Mouse (Mus musculus): ENCODE results near the gene Prkag2.
"Not testable (repeated sequence)": the region's sequence is repeated elsewhere in the genome, so short reads cannot be mapped to it uniquely, and the experiment has no call there.

The Prkag2 gene

GRCm38 (mm10) chr5:25087064-25087463 lies 13.4 kb downstream of the Prkag2 start:
- DNase-seq (ENCODE audit: low read depth, low spot score), result no peak

- no peak for DNase-seq (ENCODE audit: low read depth, low spot score)
Observed at GRCm38 (mm10) chr5:25086234-25086633, 14.2 kb downstream of the Prkag2 start.

DNA sequence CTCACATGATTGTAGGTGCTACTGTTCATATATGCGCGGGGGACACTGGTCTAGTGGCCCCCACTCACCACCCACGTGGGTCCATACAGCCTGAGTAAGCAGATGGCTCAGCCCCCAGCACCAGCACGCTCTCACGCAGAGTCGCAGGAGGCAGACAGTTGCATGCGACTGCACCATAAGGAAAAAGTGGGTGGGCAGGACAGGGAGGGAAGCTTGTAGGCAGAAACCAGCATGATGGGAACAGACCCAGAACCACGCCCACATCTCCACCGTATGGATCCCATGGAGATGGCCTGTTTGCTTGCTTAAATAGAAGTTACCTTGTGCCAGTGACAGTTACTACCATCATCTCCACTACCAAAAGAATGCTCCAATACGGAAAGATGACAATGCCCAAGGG lies 15.3 kb downstream of the Prkag2 start:
- DNase-seq (ENCODE audit: low read depth, low spot score), result no peak

DNA sequence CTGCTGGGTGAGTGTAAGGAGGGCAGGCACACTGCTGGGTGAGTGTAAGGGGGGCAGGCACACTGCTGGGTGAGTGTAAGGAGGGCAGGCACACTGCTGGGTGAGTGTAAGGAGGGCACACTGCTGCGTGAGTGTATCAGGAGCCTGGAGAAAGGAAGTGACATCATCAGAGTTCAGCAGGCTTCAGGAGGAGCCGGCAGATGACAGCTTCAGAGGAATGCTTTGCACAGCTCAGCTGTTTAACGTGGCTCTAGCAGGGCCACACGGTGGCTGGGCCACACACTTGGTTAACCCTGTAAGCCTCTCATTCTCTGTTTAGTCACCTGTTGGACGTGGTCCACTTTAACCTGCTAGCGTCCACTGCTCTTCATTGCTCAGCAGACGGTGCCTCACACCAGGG lies 16.6 kb downstream of the Prkag2 start:
- no peak for DNase-seq (ENCODE audit: low read depth, low spot score)

DNA sequence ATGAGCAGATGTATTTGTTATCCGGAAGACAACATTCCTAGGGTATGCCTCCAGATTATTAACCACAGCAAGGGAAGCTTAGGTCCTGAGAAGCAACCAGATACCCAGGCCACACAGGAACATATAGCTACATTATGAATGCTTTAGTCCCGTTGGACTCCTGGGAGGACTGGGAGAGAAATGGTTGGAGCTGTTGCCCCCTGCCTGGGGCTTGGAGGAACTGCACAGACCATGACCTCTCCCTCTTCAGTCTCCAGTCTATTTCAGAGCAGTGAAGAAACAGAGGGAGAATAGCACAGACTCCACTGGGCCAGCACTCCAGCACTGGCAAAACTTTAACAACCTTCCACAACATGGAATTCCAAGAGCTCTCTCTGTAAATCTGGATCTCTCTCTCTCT lies 17.9 kb downstream of the Prkag2 start:
- DNase-seq (ENCODE audit: low read depth, low spot score), result no peak

DNA sequence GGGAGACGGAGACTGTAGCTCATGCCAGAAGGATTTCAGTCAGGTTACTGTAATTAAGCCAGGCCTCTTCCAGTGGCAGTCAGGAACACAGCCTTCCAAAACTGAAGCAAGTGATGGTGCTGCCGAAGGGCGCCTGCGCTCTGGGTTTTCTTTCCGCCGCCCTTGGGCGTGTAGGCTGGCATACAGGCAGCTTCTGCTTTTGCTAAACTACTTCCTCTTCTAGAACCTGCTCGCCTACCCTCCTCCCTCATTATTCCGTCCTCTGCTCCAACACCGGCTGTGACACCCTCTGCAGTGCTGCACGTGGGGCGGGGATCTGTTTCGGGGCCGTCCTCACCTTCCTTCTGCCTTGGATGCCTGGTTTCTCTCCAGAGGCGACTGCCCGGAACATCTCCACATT lies 18.9 kb downstream of the Prkag2 start:
- DNase-seq (ENCODE audit: low read depth, low spot score), result no peak

DNA sequence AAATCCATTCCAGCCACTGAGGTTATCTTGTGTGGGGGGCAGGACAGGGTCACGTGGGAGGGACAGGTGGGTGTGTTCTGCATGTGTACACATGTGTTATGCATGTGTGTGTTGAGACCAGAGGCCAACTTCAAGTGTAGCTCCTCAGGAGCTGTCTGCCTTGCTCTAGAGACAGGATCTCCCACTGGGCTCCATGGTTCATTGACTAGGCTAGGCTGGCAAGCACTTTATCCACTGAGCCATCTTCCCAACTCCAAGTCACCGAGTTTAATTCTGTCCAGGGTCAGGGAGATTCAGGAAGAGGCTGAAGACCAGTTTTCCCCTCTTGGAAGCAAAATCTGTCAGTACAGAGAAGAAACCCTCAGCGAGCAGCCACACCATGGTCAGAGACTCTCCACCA lies 19.4 kb downstream of the Prkag2 start:
- no peak for DNase-seq (ENCODE audit: low read depth, low spot score)

DNA sequence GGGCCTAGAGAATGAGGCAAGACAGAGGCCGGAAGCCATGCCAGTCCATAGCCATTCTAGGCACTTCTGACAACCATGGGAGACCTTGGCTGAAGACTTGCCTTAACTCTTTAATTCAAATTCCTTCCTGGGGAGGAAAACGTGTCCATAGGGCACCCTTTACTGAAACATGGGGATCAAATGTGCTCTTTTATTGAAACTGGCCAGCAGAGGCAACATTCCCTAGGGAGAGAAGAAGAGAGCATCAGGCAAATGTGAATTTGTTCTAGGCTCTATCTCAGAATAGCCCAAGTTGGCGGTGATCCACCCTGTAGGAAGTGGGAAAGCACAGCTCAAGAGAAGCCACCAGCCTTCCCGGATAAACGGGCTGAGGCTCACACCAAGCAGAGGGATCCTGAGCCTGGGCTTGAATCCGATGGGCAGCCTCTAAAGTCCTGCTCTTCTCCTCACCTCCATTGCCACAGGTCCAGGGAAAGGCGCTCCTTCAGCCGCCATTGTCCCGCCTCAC lies 19.9 kb downstream of the Prkag2 start:
- DNase-seq (ENCODE audit: low read depth, low spot score), result no peak

- DNase-seq (ENCODE audit: low read depth, low spot score), result no peak
Observed at GRCm38 (mm10) chr5:25079766-25080265, 20.6 kb downstream of the Prkag2 start.

DNA sequence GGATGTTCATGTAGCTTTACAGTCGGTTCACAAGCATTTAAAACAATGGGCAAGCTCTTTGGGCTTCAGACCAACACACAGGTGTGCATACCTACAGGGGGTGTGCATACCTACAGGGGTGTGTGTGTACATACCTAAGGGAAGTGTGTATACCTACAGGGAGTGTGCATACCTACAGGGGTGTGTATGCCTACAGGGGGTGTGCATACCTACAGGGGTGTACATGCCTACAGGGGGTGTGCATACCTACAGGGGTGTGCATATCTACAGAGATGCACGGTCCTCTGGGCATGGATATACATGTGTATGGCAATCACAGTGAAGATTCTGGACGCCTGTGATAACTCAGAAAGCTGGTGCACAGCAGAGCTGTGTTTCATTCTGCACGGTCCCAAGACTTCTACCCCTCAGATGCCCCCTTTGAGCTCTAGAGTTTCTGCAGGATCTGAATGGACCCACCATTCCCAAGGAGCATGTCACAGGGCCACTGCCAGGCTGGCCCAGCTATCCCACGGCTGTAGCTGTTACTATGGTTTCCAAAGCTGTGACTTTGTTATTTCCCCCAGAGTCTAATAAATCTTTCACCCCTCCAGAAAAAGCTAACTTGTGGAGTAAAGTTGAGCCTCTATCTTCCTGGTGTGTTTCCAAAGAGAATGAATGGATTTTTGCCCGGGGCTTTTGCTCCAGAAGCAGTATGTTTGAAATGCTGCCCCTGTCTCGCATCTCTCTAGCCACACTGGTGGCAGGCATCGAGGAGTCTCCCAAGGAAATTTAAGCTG lies 22.4 kb downstream of the Prkag2 start:
- DNase-seq (ENCODE audit: low read depth, low spot score), result no peak

DNA sequence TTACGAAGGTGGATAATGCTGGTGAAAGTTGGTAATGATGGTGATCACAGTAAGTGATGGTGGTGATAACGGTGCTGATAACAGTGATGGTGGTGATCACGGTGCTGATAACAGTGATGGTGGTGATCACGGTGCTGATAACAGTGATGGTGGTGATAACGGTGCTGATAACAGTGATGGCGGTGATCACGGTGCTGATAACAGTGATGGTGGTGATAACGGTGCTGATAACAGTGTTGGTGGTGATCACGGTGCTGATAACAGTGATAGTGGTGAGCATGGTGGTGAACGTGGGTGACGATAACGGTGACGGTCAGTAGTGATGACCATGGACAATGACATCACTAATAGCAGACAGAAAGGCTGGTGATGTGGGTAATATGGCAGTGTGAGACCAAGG lies 23.2 kb downstream of the Prkag2 start:
- not testable (repeated sequence) for DNase-seq (ENCODE audit: low read depth, low spot score)

DNA sequence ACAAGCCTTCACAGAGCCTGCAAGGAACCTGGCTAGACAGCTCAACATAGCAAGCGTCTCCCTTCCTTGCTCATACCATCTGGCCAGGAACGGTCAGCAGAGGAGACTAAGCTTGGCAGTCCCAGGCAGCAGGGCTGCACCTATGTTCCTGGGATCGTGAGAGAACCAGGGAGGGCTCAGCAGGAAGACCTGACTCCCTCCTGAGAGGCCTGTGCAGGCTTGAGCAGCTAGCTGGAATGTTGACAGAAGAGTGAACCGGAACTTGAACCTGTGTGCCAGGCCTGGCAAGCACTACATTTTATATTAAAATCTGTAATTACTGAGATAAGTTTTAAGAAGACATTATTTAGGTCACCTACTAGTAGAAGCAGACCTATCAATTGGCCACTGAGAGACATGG lies 24.8 kb downstream of the Prkag2 start:
- DNase-seq (ENCODE audit: low read depth, low spot score), result no peak

DNA sequence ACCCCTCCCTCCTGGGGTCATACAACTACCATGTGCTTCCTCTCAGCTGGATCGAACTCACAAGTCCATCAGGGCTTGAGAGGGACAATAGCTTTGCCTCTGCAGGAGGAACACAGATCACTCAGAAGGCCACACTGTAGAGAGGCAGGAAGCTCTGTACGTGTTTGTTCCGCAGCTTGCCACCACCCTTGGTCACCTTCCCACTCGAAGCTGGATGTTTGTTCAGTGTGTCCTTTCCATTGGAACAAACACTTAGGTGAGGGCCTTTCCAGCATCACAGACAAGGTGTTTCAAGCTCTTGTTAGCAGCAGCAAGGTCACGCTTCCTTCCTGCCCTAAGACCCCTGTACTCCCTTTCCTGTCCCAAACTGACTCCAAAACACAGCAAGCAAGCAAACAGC lies 30.6 kb downstream of the Prkag2 start:
- DNase-seq (ENCODE audit: low read depth, low spot score), result no peak

- no peak for DNase-seq (ENCODE audit: low read depth, low spot score)
Observed at GRCm38 (mm10) chr5:25067122-25067521, 33.3 kb downstream of the Prkag2 start.

GRCm38 (mm10) chr5:25064270-25065232 lies 35.9 kb downstream of the Prkag2 start:
- DNase-seq (ENCODE audit: low read depth, low spot score), result no peak

- DNase-seq (ENCODE audit: low read depth, low spot score), result no peak
Observed at GRCm38 (mm10) chr5:25062506-25063132, 37.8 kb downstream of the Prkag2 start.

GRCm38 (mm10) chr5:25058853-25059741 lies 41.3 kb downstream of the Prkag2 start:
- no peak for DNase-seq (ENCODE audit: low read depth, low spot score)

- DNase-seq (ENCODE audit: low read depth, low spot score), result no peak
Observed at GRCm38 (mm10) chr5:25058417-25058816, 42.0 kb downstream of the Prkag2 start.

- DNase-seq (ENCODE audit: low read depth, low spot score), result no peak
Observed at GRCm38 (mm10) chr5:25055288-25055687, 45.2 kb downstream of the Prkag2 start.

- no peak for DNase-seq (ENCODE audit: low read depth, low spot score)
Observed at GRCm38 (mm10) chr5:25053971-25054658, 46.3 kb downstream of the Prkag2 start.
